Mouse (Mus musculus) layer of hippocampus, postnatal 25 days (tissue): ENCODE results near the gene Gm8126. TPM values are rescaled to one million over a fixed set of nuclear protein-coding genes. Genes with fewer than 3 reads are reported as not detected.
A peak's percentile ranks its signal among the peaks of the same experiment; 100 is the strongest.
"Not testable (repeated sequence)": the region's sequence is repeated elsewhere in the genome, so short reads cannot be mapped to it uniquely, and the experiment has no call there.

Source experiments
- DNase-seq, 2 experiments: peaks; one replicate each; pipeline ENCODE4 v3.0.0; 2022; ENCODE audit warnings: mixed read lengths in 2 of 2, low spot score in 1 of 2; ENCODE audit errors: extremely low spot score in 1 of 2
- total RNA-seq, 2 experiments: library from RNA; stranded (reverse); gene quantifications; 2 replicates each; pipeline ENCODE4 v1.2.3; 2021

Gm8126 gene
- total RNA-seq = under 1 TPM in 1 of 2 experiments, not detected in 1; 0.20 TPM

DNA sequence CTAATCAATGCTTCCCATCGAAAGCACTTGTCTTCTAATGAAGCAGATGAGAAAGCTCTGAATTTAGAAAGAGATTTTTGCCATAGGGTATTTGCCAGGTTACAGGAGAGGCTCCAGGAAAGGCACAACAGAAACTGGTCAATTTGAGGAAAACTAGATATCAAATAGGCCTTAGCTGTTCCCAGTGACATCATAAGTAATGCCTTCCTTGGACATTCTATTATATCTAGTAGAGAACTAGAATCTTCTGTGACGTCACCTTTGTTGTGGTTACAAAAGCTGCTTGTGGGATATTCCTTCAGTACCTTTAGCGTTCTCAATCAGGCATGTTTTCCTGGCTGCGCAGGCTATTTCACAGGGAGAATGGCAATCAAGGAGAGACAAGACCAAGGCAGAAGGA lies at the start of gene Gm8126:
Gene Gm8126, plus strand, starts transcription at position 301 of the 400 bp plus-strand sequence.
- DNase-seq = not testable (repeated sequence)

DNA sequence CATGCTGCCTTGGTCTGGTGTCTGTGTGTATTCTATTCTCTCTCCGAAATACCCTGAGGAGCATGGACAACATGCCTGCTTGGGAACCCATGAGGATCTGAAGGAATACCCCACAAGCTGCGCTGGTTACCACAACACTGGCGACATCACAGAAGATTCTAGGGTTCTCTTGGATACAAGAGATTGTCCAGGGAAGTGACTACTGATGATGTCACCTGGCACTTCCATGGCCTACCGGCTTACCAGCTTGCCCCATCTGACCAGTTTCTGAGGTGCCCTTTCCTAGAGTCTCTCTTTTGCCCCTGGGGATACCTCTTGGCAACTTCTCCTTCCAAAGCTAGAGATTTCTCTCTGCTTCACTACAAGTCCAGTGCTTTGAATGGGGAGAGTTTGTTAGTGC lies 23.2 kb upstream of the Gm8126 start, which contains the start of gene Gm8122:
Gene Gm8122, minus strand, starts transcription at position 101 of the 400 bp plus-strand sequence.
- DNase-seq = not testable (repeated sequence)

DNA sequence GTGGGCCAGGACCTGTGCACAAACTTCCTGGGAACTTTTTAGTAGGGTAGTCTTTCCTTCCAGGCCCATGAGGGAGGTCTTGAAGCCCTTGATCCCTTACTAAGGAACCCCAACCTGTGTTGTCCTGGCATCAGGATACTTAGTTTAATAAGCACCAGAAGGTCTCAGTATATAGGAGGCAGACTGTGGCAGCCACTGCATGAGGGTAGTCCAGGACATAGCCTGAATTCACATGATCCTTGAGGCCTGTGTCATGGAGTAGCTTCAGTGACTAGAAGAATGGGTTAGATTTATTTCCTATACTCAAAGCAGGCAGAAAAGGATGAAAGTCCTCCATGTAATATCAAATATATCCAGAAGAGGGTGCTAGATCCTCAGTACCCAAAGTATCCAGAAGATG lies 20.7 kb upstream of the Gm8126 start:
- DNase-seq = peak in 1 of 2 experiments; percentile 14

DNA sequence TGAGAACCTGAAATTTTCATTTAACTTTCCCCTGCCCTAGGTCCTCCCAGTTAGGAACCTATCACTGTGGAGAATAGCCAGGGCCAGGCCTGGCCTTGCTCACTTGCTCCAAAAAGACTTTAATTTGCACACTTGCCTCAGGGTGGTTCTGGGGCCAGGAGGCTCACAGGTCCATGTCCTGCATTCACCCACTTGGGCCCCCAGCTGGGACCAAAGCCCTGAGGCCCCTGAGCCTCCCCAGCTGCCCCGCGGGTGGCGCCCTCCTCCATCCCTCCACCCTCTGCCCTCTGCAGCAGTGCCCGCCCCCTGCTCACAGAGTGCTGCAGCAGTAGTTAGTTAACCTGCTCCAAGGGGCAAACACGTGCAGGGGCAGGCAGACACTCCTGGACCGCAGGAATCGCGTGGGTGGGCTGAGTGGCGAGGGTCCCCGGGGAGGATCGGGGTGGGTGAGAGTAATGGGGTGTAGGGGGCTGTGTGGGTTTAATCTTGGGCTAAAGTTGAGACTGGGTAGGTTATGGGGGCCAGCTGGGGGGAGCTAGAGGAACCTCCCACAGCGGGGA lies 8.8 kb upstream of the Gm8126 start:
- not testable (repeated sequence) for DNase-seq

DNA sequence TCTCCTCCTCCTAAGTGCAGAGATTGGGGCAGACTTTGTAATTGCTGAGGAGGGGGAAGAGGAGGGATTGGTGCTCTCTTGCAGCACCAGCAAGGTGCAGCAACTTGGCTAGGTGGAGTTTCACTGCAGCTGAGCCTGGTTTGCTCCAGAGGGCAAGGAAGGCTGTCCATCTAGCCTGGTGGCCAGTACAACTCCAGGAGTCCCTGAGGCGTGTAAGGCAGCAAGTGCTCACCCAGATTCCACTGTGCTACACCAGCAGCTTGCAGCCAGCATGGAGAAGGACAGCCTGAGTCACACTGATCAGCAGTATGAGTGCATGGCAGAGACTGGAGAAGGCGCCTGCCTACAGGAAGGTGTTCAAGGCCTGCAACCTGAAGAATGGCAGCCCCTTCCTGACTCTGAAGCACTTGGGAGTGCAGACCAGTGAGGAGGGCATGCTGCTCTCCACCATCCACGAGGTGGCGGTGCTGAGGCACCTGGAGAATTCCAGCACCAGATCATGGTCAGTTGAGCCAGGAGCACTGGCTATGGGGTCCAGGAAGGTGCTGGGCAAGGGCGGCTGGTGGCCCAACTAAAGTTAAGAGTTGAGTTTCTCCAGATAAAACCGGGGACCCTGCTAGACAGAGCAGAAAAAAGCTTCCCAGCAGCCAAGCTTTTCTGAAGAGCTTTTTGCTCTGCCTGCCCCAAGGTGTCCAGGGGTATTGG lies 7.7 kb upstream of the Gm8126 start:
- DNase-seq = not testable (repeated sequence)

DNA sequence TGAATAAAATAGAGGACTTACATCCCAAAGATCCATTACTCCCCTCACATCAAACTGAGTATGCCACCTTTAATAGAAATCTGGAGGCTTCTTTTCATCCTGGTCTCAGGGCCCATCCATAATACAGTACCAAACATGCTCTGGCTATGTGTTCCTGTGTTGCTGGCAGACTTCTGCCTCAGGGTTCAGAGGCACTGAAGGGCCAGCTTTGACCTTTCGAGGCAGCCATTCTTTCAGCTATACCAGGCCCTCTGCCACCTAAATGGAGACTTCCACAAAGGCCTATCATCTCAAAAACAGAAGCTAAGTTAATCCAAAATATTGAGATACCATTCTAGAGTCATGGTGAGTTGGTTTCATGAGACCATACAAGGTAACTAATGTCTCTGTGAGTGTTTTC lies 1.9 kb upstream of the Gm8126 start:
- DNase-seq = not testable (repeated sequence)

- DNase-seq = not testable (repeated sequence)
Observed at GRCm38 (mm10) chr14:43263421-43263820, 5.0 kb downstream of the Gm8126 start.

DNA sequence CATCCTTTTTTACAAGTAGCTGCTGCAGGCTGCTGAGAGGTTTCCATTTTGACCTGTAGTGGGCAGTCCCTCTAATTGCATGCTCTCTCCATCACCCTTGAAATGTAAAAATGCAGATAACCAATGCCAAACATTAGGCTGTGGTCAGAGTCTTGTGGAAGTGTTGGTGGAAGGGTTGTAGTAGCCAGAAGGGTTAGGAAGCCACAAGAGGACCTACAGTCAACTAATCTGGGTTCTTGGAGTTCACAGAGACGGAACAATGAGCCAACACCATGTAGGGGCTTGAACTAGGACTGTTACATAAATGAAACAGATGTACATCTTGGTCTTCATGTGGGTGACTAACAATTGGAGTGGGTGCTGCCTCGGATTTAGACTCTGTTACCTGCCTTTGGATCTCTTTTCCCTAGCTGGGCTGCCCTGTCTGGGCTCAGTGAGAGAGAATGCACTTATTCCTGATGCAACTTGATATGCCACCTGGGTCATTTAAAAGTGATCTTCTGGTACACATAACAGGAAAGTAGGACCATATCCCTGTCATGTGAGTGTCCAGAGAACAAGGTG lies 10.2 kb downstream of the Gm8126 start:
- DNase-seq = not testable (repeated sequence)

GRCm38 (mm10) chr14:43269211-43269610 lies 10.8 kb downstream of the Gm8126 start:
- not testable (repeated sequence) for DNase-seq

- not testable (repeated sequence) for DNase-seq
Observed at GRCm38 (mm10) chr14:43273161-43273560, 14.7 kb downstream of the Gm8126 start.

DNA sequence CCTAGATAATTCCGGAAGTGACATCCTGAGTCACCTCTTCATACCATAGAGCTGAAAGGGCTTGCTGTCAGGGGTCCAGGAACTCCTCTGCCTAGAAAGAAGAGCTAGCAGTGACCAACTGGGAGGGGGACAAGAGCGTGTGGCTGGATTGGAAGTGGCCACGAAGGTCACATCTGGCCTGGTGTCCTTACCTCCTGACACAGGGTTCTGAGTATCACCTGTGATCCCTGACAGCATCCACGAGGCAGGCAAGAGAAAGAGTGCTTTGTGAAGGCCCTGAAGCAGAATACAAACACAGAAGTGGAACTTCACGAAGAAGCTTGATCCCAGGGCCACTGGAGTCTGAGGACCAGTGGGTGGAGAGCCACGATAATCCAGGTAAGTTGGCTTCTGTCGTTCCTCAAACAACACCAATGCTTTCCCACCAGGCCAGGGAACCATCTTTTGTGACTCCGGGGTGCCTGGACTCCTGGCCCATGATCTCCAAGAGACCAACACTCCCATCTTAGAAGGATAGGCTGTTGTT lies 16.6 kb downstream of the Gm8126 start, which contains the start of gene Gm9732:
Gene Gm9732, plus strand, starts transcription at position 51 of the 526 bp plus-strand sequence.
- not testable (repeated sequence) for DNase-seq

- DNase-seq = not testable (repeated sequence)
Observed at GRCm38 (mm10) chr14:43275752-43276151, 17.3 kb downstream of the Gm8126 start.

DNA sequence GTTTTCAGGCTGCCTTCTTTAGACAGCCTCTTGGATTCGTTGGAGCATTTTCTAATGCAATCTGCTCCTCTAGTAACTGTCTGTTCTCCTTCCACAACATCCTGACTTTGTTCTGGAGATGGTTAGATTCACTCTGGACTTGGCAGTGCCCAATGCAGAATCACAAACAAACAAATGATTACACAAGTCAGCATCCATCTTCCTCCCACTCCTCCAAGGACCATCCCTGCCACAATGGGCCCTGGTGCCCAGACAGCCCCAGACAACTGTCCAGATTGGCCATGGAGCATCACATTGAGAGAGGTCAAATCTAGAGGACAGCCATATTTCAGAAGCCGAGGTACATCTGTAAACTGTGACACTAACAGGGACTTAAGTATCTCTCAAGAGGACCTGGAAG lies 19.0 kb downstream of the Gm8126 start:
- not testable (repeated sequence) for DNase-seq

- DNase-seq = not testable (repeated sequence)
Observed at GRCm38 (mm10) chr14:43278146-43278545, 19.7 kb downstream of the Gm8126 start.

GRCm38 (mm10) chr14:43278681-43279080 lies 20.2 kb downstream of the Gm8126 start:
- not testable (repeated sequence) for DNase-seq

DNA sequence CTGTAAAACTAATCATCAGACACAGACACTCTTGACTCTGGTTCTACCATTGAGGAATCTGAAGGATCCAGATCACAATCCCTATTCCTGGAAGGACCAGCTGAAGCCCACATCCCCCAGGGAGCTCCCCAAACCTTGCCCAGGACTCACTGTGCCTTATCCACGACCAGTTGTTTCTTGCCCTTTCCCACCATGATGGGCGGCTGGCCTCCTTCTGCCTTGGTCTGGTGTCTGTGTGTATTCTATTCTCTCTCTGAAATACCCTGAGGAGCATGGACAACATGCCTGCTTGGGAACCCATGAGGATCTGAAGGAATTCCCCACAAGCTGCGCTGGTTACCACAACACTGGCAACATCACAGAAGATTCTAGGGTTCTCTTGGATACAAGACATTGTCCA lies 35.1 kb downstream of the Gm8126 start, which contains the start of gene Gm8127:
Gene Gm8127, minus strand, starts transcription at position 330 of the 400 bp plus-strand sequence.
- DNase-seq = not testable (repeated sequence)

Other genes starting within 250 kb of the Gm8126 start
- gene Gm10376, start 243.0 kb upstream of the Gm8126 start, total RNA-seq = not detected
- not detected for gene Gm8094, start 182.0 kb upstream of the Gm8126 start, total RNA-seq
- gene Gm8104, start 158.0 kb upstream of the Gm8126 start, total RNA-seq = under 1 TPM in 1 of 2 experiments, not detected in 1; 0.17 TPM
- gene Gm7233, start 78.8 kb upstream of the Gm8126 start, total RNA-seq = not detected
- gene Gm8122, start 23.3 kb upstream of the Gm8126 start, total RNA-seq = not detected
- not detected for gene Gm9732, start 16.4 kb downstream of the Gm8126 start, total RNA-seq
- not detected for gene Gm8127, start 35.2 kb downstream of the Gm8126 start, total RNA-seq
- gene 1700001F09Rik, start 89.2 kb downstream of the Gm8126 start, total RNA-seq = 1 to 10 TPM in 1 of 2 experiments, not detected in 1; 1.3 TPM
- not detected for gene Gm8138, start 157.7 kb downstream of the Gm8126 start, total RNA-seq